Mouse (Mus musculus) heart, postnatal 36 days (tissue): Measurements from ENCODE around the gene Dnaaf1. TPM values are rescaled to one million over a fixed set of nuclear protein-coding genes. Genes with fewer than 3 reads are reported as not detected.

Source experiments
- DNase-seq, 2 experiments: peaks; one replicate each; pipeline ENCODE4 v3.0.0; 2021 to 2022
- intact Hi-C: fragments of 180-260 bp; cut with DNase I; formaldehyde crosslinking; loops from one replicate; pipeline ENCODE4 v1.15.1; 2025
- total RNA-seq, 2 experiments: library from RNA; stranded (reverse); gene quantifications; 2 replicates each; pipeline ENCODE4 v1.2.3; 2021

Gene Dnaaf1
- total RNA-seq, 2 experiments from 2014 or later: not detected

DNA sequence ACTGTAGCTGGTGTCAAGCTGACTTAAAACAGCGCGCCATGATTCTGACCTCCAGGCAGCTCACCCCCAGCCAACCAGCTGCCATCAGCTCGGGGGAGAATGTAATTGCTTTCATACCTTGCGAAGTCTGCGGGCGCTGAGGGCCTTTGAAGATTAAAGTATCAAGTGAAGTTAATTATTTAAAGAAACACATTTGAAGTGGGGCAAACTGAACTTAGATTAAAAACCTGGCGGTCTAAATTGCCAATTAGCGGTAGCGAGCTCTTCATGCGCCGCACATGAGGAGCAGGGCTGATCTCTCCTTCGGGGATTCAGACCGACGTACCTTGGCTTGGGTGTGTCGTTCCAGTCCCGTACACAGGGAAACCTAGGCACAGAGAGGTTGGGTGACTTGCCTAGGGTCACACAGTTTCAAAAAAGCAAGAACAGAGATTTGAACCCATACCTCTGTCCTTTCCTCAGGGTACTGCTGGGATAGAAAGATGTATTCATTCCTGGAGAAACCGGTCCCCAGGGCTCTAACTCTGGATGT is 69.5 kb downstream of the Dnaaf1 start:
- intact Hi-C loops: no loop called here
- no peak for DNase-seq

- DNase-seq: no peak
- intact Hi-C loops: no loop called here
Measured at GRCm38 (mm10) chr8:119644981-119645597, 70.1 kb downstream of the Dnaaf1 start.

GRCm38 (mm10) chr8:119646197-119646596 is 71.2 kb downstream of the Dnaaf1 start:
- intact Hi-C loops: no loop called here
- DNase-seq: no peak

- DNase-seq: no peak
- intact Hi-C loops: no loop called here
Measured at GRCm38 (mm10) chr8:119646846-119647245, 71.8 kb downstream of the Dnaaf1 start.

Other genes starting within 250 kb of the Dnaaf1 start
- gene Hsbp1, start 230.7 kb upstream of the Dnaaf1 start, total RNA-seq: 100 to 1,000 TPM; 151 to 152 TPM
- gene Mlycd, start 180.4 kb upstream of the Dnaaf1 start, total RNA-seq: 100 to 1,000 TPM; 124 to 152 TPM
- 1 to 10 TPM; 4.6 to 7.4 TPM for gene Osgin1, start 141.1 kb upstream of the Dnaaf1 start, total RNA-seq
- not detected for gene Necab2, start 128.5 kb upstream of the Dnaaf1 start, total RNA-seq
- gene Slc38a8, start 73.5 kb upstream of the Dnaaf1 start, total RNA-seq: not detected
- gene Mbtps1, start 16.5 kb upstream of the Dnaaf1 start, total RNA-seq: 10 to 100 TPM; 39.7 to 41.3 TPM
- 10 to 100 TPM; 19.1 to 21.1 TPM for gene Hsdl1, start 52 bp upstream of the Dnaaf1 start, total RNA-seq
- gene Taf1c, start 30.0 kb downstream of the Dnaaf1 start, total RNA-seq: 1 to 10 TPM; 3.6 to 3.8 TPM
- gene Adad2, start 37.5 kb downstream of the Dnaaf1 start, total RNA-seq: not detected
- gene Kcng4, start 60.4 kb downstream of the Dnaaf1 start, total RNA-seq: under 1 TPM; 0.11 to 0.22 TPM
- 10 to 100 TPM; 33.5 to 40.7 TPM for gene Wfdc1, start 91.1 kb downstream of the Dnaaf1 start, total RNA-seq
- gene Atp2c2, start 124.8 kb downstream of the Dnaaf1 start, total RNA-seq: not detected
- gene Tldc1, start 203.2 kb downstream of the Dnaaf1 start, total RNA-seq: 10 to 100 TPM; 11.1 to 13.3 TPM